Mouse (Mus musculus) mouse embryonic stem cell (cell line): Measurements from ENCODE around the gene Lnpk.

Source experiments
- in situ Hi-C, 2 experiments: fragments of 300-500 bp; cut with MboI; formaldehyde crosslinking; loops; 1 replicate in 1 of 2; 3 replicates in 1 of 2; pipeline ENCODE4 v1.14.3; 2019 to 2020; ENCODE audit warnings: low sequenced_read_pairs in 2 of 2, low pct_unique_long_range_greater_than_20kb in 1 of 2, mixed read lengths in 1 of 2; ENCODE audit not compliant: unreplicated experiment in 1 of 2

Gene Lnpk

GRCm38 (mm10) chr2:74500307-74500706 lies 78.9 kb downstream of the Lnpk start:
- in situ Hi-C loops = no loop called here

DNA sequence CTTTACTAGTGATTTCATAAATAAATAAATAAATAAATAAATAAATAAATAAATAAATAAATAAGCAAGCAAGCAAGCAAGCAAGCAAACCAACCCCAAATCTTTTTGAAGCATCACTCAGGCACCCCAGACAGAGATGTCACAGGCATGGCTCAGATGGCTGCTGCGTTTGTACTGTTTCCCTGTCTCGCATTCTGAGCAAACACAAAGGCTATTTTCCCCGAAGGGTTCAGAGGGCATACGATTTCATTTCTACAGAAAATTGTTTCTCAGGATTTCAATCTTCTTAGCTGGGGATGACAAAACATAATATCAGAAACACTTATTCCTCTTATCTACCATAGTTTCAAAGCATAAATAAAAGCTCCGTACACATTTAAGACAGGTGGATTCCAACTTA lies 81.4 kb downstream of the Lnpk start:
- in situ Hi-C loops = no loop called here

- in situ Hi-C loops = no loop called here
These were observed 87.8 kb downstream of the Lnpk start for GRCm38 (mm10) chr2:74491426-74491825.

- in situ Hi-C loops = no loop called here
These were observed 89.0 kb downstream of the Lnpk start for GRCm38 (mm10) chr2:74490186-74490585.

GRCm38 (mm10) chr2:74488443-74488842 lies 90.8 kb downstream of the Lnpk start:
- in situ Hi-C loops = no loop called here

GRCm38 (mm10) chr2:74482651-74483050 lies 96.6 kb downstream of the Lnpk start:
- in situ Hi-C loops = no loop called here

GRCm38 (mm10) chr2:74482086-74482485 lies 97.1 kb downstream of the Lnpk start:
- in situ Hi-C loops = no loop called here
